ENCODE assay signal across 7 mouse cellular contexts in genomic region chr11:101551751-101552475, GRCm38 (mm10). TPM values are rescaled to one million over a fixed set of nuclear protein-coding genes. Genes with fewer than 3 reads are reported as not detected.
DNase-seq lines count a peak whose midpoint lies in the region; ATAC-seq and TF ChIP-seq lines count a peak whose summit lies in the region.

Gene Brca1 (minus strand): TSS chr11:101551955.
Gene Nbr1 (plus strand): TSS chr11:101552149.

- H3K9me3 ChIP-seq in embryonic facial prominence, embryonic 10.5 days, result no peaks in the 10 kb centered on the region
- no peaks in the 10 kb centered on the region for H3K9me3 ChIP-seq in intestine, postnatal 0 days (ENCODE audit: control insufficient read depth)
- H3K9me3 ChIP-seq in midbrain, embryonic 12.5 days, result no peaks in the 10 kb centered on the region

- H3K27me3 ChIP-seq in embryonic facial prominence, embryonic 10.5 days (replicated peaks; ENCODE audit: low read depth, poor library complexity, severe bottlenecking), result no peaks in the 10 kb centered on the region
- no peaks in the 10 kb centered on the region for H3K27me3 ChIP-seq in intestine, postnatal 0 days (replicated peaks; ENCODE audit: control insufficient read depth, insufficient read depth, low read length)
- H3K27me3 ChIP-seq in midbrain, embryonic 12.5 days, result no peaks in the 10 kb centered on the region
- H3K27me3 ChIP-seq in small intestine, adult 2 months (ENCODE audit: control insufficient read depth, insufficient read depth, low read length), result no peaks in the 10 kb centered on the region

- TF ChIP-seq POLR2A in small intestine, adult 2 months (IDR thresholded peaks at IDR 0.05; ENCODE audit: low read depth, low read length), result no peak

- peak within 1 kb of the TSS; percentile 76 for H3K9ac ChIP-seq in intestine, postnatal 0 days (ENCODE audit: low read depth, low read length)
- peak within 1 kb of the TSS; percentile 75 for H3K9ac ChIP-seq in midbrain, embryonic 12.5 days (replicated peaks)

- DNase-seq in adrenal gland, postnatal 10 days, result peak; percentile 96
- peak; percentile 98 for DNase-seq in embryonic facial prominence, embryonic 10.5 days (ENCODE audit: low spot score)
- peak; percentile 99 for DNase-seq in gonadal fat pad, adult 2 months (ENCODE audit: low read depth)
- DNase-seq in left cerebral cortex, postnatal 4 days, result peak; percentile 98

- H3K36me3 ChIP-seq in embryonic facial prominence, embryonic 10.5 days (replicated peaks), result peaks cover 52% of the 10 kb centered on the region
- peaks cover 9% of the 10 kb centered on the region for H3K36me3 ChIP-seq in intestine, postnatal 0 days (ENCODE audit: control insufficient read depth, insufficient read depth)
- H3K36me3 ChIP-seq in midbrain, embryonic 12.5 days, result peaks cover 15% of the 10 kb centered on the region
- peaks cover 6% of the 10 kb centered on the region for H3K36me3 ChIP-seq in small intestine, adult 2 months (ENCODE audit: control insufficient read depth, insufficient read depth, low read length)

- H3K4me2 ChIP-seq in intestine, postnatal 0 days (replicated peaks; ENCODE audit: low read depth), result peak within 1 kb of the TSS; percentile 84
- peak within 1 kb of the TSS; percentile 65 for H3K4me2 ChIP-seq in midbrain, embryonic 12.5 days (replicated peaks)

- H3K4me3 ChIP-seq in embryonic facial prominence, embryonic 10.5 days, result peak within 1 kb of the TSS; percentile 86
- H3K4me3 ChIP-seq in intestine, postnatal 0 days (ENCODE audit: low read depth, low read length), result peak within 1 kb of the TSS; percentile 79
- peak within 1 kb of the TSS; percentile 63 for H3K4me3 ChIP-seq in midbrain, embryonic 12.5 days
- H3K4me3 ChIP-seq in small intestine, adult 2 months (ENCODE audit: low read depth, low read length), result peak within 1 kb of the TSS; percentile 83

- peak within 1 kb of the TSS; percentile 98 for H3K27ac ChIP-seq in embryonic facial prominence, embryonic 10.5 days (replicated peaks)
- H3K27ac ChIP-seq in intestine, postnatal 0 days (ENCODE audit: low read depth, low read length), result peak within 1 kb of the TSS; percentile 95
- peak within 1 kb of the TSS; percentile 93 for H3K27ac ChIP-seq in midbrain, embryonic 12.5 days (replicated peaks)
- H3K27ac ChIP-seq in small intestine, adult 2 months (ENCODE audit: insufficient read depth, low read depth, low read length), result peak within 1 kb of the TSS; percentile 93

- intact Hi-C loops in left cerebral cortex, postnatal 4 days (cut with DNase I), result no loop called here

- TF ChIP-seq CTCF in intestine, postnatal 0 days (IDR thresholded peaks at IDR 0.05; ENCODE audit: low read depth), result no peak
- no peak for TF ChIP-seq CTCF in small intestine, adult 2 months (IDR thresholded peaks at IDR 0.05; ENCODE audit: extremely low read depth, insufficient read length, insufficient replicate concordance, low read depth, low read length)

- under 1% methylated on average over 43 of the region's 43 CpGs for WGBS in embryonic facial prominence, embryonic 10.5 days
- under 1% methylated on average over 43 of the region's 43 CpGs for WGBS in intestine, postnatal 0 days
- WGBS in midbrain, embryonic 12.5 days, result under 1% methylated on average over 43 of the region's 43 CpGs
- WGBS in small intestine, adult 2 months, result under 1% methylated on average over 43 of the region's 43 CpGs

- H3K4me1 ChIP-seq in embryonic facial prominence, embryonic 10.5 days, result peaks cover 24% of the 10 kb centered on the region
- H3K4me1 ChIP-seq in intestine, postnatal 0 days (replicated peaks; ENCODE audit: control insufficient read depth, insufficient read depth, low read length), result peaks cover 17% of the 10 kb centered on the region; the same call in 1 of the 2 replicates
- H3K4me1 ChIP-seq in midbrain, embryonic 12.5 days, result peaks cover 25% of the 10 kb centered on the region
- H3K4me1 ChIP-seq in small intestine, adult 2 months (ENCODE audit: control insufficient read depth, insufficient read depth, insufficient read length, low read length), result no peaks in the 10 kb centered on the region; the same call in 1 of the 2 replicates

- peak; percentile 75 for ATAC-seq in intestine, postnatal 0 days
- peak; percentile 85 for ATAC-seq in midbrain, embryonic 12.5 days (ENCODE audit: low FRiP score, low read depth)

RNA-seq across cellular contexts. Expression of gene Brca1, which starts in this region (rescaled TPM):
- total RNA-seq in adrenal gland, postnatal 10 days (2021), result 1 to 10 TPM; 8.1 to 8.3 TPM
- 23.7 and 27.0 TPM in 2 replicates for polyA plus RNA-seq in embryonic facial prominence, embryonic 10.5 days (2016; fragmentation: Nextera tagmentation; extraction: Ambion mirVana)
- 0.39 and 0.46 TPM in 2 replicates for polyA plus RNA-seq in gonadal fat pad, adult 2 months (2012; rRNA removed)
- polyA plus RNA-seq in intestine, postnatal 0 days (2015; fragmentation: Nextera tagmentation; extraction: Ambion mirVana), result 2.3 and 3.3 TPM in 2 replicates
- 1 to 10 TPM; 2.8 to 3.3 TPM for total RNA-seq in left cerebral cortex, postnatal 4 days (2021)
- polyA plus RNA-seq in midbrain, embryonic 12.5 days (2016; fragmentation: Nextera tagmentation; extraction: Ambion mirVana), result 16.1 and 21.1 TPM in 2 replicates
- 0.24 and 1.0 TPM in 2 replicates for polyA plus RNA-seq in small intestine, adult 2 months (2012; rRNA removed)

RNA-seq across cellular contexts. Expression of gene Nbr1, which starts in this region (rescaled TPM):
- total RNA-seq in adrenal gland, postnatal 10 days (2021), result 100 to 1,000 TPM; 134 to 137 TPM
- polyA plus RNA-seq in embryonic facial prominence, embryonic 10.5 days (2016; fragmentation: Nextera tagmentation; extraction: Ambion mirVana), result 68.0 and 70.0 TPM in 2 replicates
- polyA plus RNA-seq in gonadal fat pad, adult 2 months (2012; rRNA removed), result 96.8 and 109 TPM in 2 replicates
- 44.5 and 54.1 TPM in 2 replicates for polyA plus RNA-seq in intestine, postnatal 0 days (2015; fragmentation: Nextera tagmentation; extraction: Ambion mirVana)
- total RNA-seq in left cerebral cortex, postnatal 4 days (2021), result 100 to 1,000 TPM; 109 to 157 TPM
- 119 and 130 TPM in 2 replicates for polyA plus RNA-seq in midbrain, embryonic 12.5 days (2016; fragmentation: Nextera tagmentation; extraction: Ambion mirVana)
- polyA plus RNA-seq in small intestine, adult 2 months (2012; rRNA removed), result 47.4 and 116 TPM in 2 replicates

Comparison
In these comparisons a context has a peak if more than half of its experiments do, and no peak if none do; other contexts are left out.
1. Peak in every context shown above with its lines: DNase-seq, ATAC-seq, H3K4me3 ChIP-seq and H3K27ac ChIP-seq.